Mouse (Mus musculus): ENCODE measurements around the gene Lcn3. TPM values are rescaled to one million over a fixed set of nuclear protein-coding genes. Genes with fewer than 3 reads are reported as not detected.

Gene Lcn3
- polyA plus RNA-seq, 1 experiment from 2014 or later = not detected

GRCm38 (mm10) chr2:25758064-25758625, 7.2 kb upstream of the Lcn3 start:
- Histone ChIP-seq H3K27ac (replicated peaks) (no peak overlapping the region), H3K4me3 (ENCODE audit: low read depth, low read length) (no peak overlapping the region), H3K27me3 (ENCODE audit: control insufficient read depth, insufficient read depth, low read length) (no peaks in the 10 kb centered on the region), H3K36me3 (ENCODE audit: control insufficient read depth, insufficient read depth, low read length) (no peaks in the 10 kb centered on the region), H3K4me1 (replicated peaks; ENCODE audit: control insufficient read depth, insufficient read depth) (no peaks in the 10 kb centered on the region), H3K9ac (ENCODE audit: low read length) (no peak overlapping the region), H3K9me3 (ENCODE audit: control insufficient read depth, low read length) (no peaks in the 10 kb centered on the region), H3K4me2 (replicated peaks; ENCODE audit: low read depth) (no peak overlapping the region)
- DNase-seq (ENCODE audit: low spot score) = no peak
- TF ChIP-seq EP300 (optimal IDR thresholded peaks at IDR 0.05) = no peak
- TF ChIP-seq CTCF (IDR thresholded peaks at IDR 0.05; ENCODE audit: low read depth) = no peak
- ATAC-seq (ENCODE audit: low FRiP score, low TSS enrichment) = no peak
- 65% methylated on average over 4 of the region's 4 CpGs for WGBS

- 80% methylated on average over 4 of the region's 4 CpGs for WGBS
- Histone ChIP-seq H3K4me1 (replicated peaks; ENCODE audit: control insufficient read depth, insufficient read depth) (no peaks in the 10 kb centered on the region), H3K36me3 (ENCODE audit: control insufficient read depth, insufficient read depth, low read length) (no peaks in the 10 kb centered on the region), H3K9ac (ENCODE audit: low read length) (no peak overlapping the region), H3K27ac (replicated peaks) (no peak overlapping the region), H3K4me2 (replicated peaks; ENCODE audit: low read depth) (no peak overlapping the region), H3K4me3 (ENCODE audit: low read depth, low read length) (no peak overlapping the region), H3K9me3 (ENCODE audit: control insufficient read depth, low read length) (no peaks in the 10 kb centered on the region), H3K27me3 (ENCODE audit: control insufficient read depth, insufficient read depth, low read length) (no peaks in the 10 kb centered on the region)
- no peak for DNase-seq (ENCODE audit: low spot score)
- no peak for TF ChIP-seq EP300 (optimal IDR thresholded peaks at IDR 0.05)
- no peak for TF ChIP-seq CTCF (IDR thresholded peaks at IDR 0.05; ENCODE audit: low read depth)
- no peak for ATAC-seq (ENCODE audit: low FRiP score, low TSS enrichment)
These were observed 2.4 kb downstream of the Lcn3 start for GRCm38 (mm10) chr2:25767764-25768163.

GRCm38 (mm10) chr2:25773507-25773906, 8.1 kb downstream of the Lcn3 start:
- H3K9ac ChIP-seq (ENCODE audit: low read length) = no peak overlapping the region
- no peak overlapping the region for H3K27ac ChIP-seq (replicated peaks)
- ATAC-seq (ENCODE audit: low FRiP score, low TSS enrichment) (no peak), DNase-seq (ENCODE audit: low spot score) (no peak)
- 77% methylated on average over 2 of the region's 2 CpGs for WGBS
- H3K4me3 ChIP-seq (ENCODE audit: low read depth, low read length) = no peak overlapping the region
- no peaks in the 10 kb centered on the region for H3K9me3 ChIP-seq (ENCODE audit: control insufficient read depth, low read length)
- no peaks in the 10 kb centered on the region for H3K27me3 ChIP-seq (ENCODE audit: control insufficient read depth, insufficient read depth, low read length)
- H3K4me2 ChIP-seq (replicated peaks; ENCODE audit: low read depth) = no peak overlapping the region
- no peaks in the 10 kb centered on the region for H3K4me1 ChIP-seq (replicated peaks; ENCODE audit: control insufficient read depth, insufficient read depth)
- TF ChIP-seq EP300 (optimal IDR thresholded peaks at IDR 0.05) = no peak
- TF ChIP-seq CTCF (IDR thresholded peaks at IDR 0.05; ENCODE audit: low read depth) = no peak
- H3K36me3 ChIP-seq (ENCODE audit: control insufficient read depth, insufficient read depth, low read length) = no peaks in the 10 kb centered on the region

- Histone ChIP-seq H3K4me2 (replicated peaks; ENCODE audit: low read depth) (no peak overlapping the region), H3K9ac (ENCODE audit: low read length) (no peak overlapping the region), H3K4me3 (ENCODE audit: low read depth, low read length) (no peak overlapping the region), H3K4me1 (replicated peaks; ENCODE audit: control insufficient read depth, insufficient read depth) (no peaks in the 10 kb centered on the region), H3K27ac (replicated peaks) (no peak overlapping the region), H3K9me3 (ENCODE audit: control insufficient read depth, low read length) (no peaks in the 10 kb centered on the region), H3K36me3 (ENCODE audit: control insufficient read depth, insufficient read depth, low read length) (no peaks in the 10 kb centered on the region), H3K27me3 (ENCODE audit: control insufficient read depth, insufficient read depth, low read length) (no peaks in the 10 kb centered on the region)
- 79% methylated on average over 2 of the region's 2 CpGs for WGBS
- ATAC-seq (ENCODE audit: low FRiP score, low TSS enrichment) = no peak
- DNase-seq (ENCODE audit: low spot score) = no peak
- no peak for TF ChIP-seq CTCF (IDR thresholded peaks at IDR 0.05; ENCODE audit: low read depth)
- TF ChIP-seq EP300 (optimal IDR thresholded peaks at IDR 0.05) = no peak
These were observed 9.3 kb downstream of the Lcn3 start for GRCm38 (mm10) chr2:25774640-25775039.

- no peak overlapping the region for H3K27ac ChIP-seq (replicated peaks)
- H3K27me3 ChIP-seq (ENCODE audit: control insufficient read depth, insufficient read depth, low read length) = no peaks in the 10 kb centered on the region
- H3K9ac ChIP-seq (ENCODE audit: low read length) = no peak overlapping the region
- no peak for ATAC-seq (ENCODE audit: low FRiP score, low TSS enrichment)
- 66% methylated on average over 3 of the region's 3 CpGs for WGBS
- TF ChIP-seq CTCF (IDR thresholded peaks at IDR 0.05; ENCODE audit: low read depth) (no peak), EP300 (optimal IDR thresholded peaks at IDR 0.05) (no peak)
- no peak overlapping the region for H3K4me3 ChIP-seq (ENCODE audit: low read depth, low read length)
- no peak for DNase-seq (ENCODE audit: low spot score)
- no peak overlapping the region for H3K4me2 ChIP-seq (replicated peaks; ENCODE audit: low read depth)
- no peaks in the 10 kb centered on the region for H3K36me3 ChIP-seq (ENCODE audit: control insufficient read depth, insufficient read depth, low read length)
- no peaks in the 10 kb centered on the region for H3K9me3 ChIP-seq (ENCODE audit: control insufficient read depth, low read length)
- no peaks in the 10 kb centered on the region for H3K4me1 ChIP-seq (replicated peaks; ENCODE audit: control insufficient read depth, insufficient read depth)
These were observed 10.6 kb downstream of the Lcn3 start for GRCm38 (mm10) chr2:25775991-25776390.

- no peak within 1 kb of the TSS for H3K27ac ChIP-seq (replicated peaks)
- H3K9ac ChIP-seq (ENCODE audit: low read length) = no peak within 1 kb of the TSS
- H3K4me1 ChIP-seq (replicated peaks; ENCODE audit: control insufficient read depth, insufficient read depth) = no peaks in the 10 kb centered on the region
- no peak within 1 kb of the TSS for H3K4me3 ChIP-seq (ENCODE audit: low read depth, low read length)
- no peaks in the 10 kb centered on the region for H3K9me3 ChIP-seq (ENCODE audit: control insufficient read depth, low read length)
- H3K27me3 ChIP-seq (ENCODE audit: control insufficient read depth, insufficient read depth, low read length) = no peaks in the 10 kb centered on the region
- TF ChIP-seq CTCF (IDR thresholded peaks at IDR 0.05; ENCODE audit: low read depth) = no peak
- H3K4me2 ChIP-seq (replicated peaks; ENCODE audit: low read depth) = no peak within 1 kb of the TSS
- no peak for ATAC-seq (ENCODE audit: low FRiP score, low TSS enrichment)
- 88% methylated on average over 1 of the region's 1 CpGs for WGBS
- H3K36me3 ChIP-seq (ENCODE audit: control insufficient read depth, insufficient read depth, low read length) = no peaks in the 10 kb centered on the region
- DNase-seq (ENCODE audit: low spot score) = no peak
These were observed 11.3 kb downstream of the Lcn3 start, which contains the start of gene Lcn11 for GRCm38 (mm10) chr2:25776717-25777116. TSS of gene Lcn11 (plus strand) at chr2:25777017.

Data from stomach, postnatal 0 days (tissue).